Mouse (Mus musculus) liver, postnatal 0 days (tissue): ENCODE results near the gene Gas2.

Source experiments
- CTCF ChIP-seq: sonication (generic); IDR thresholded peaks from 2 replicates; pipeline ENCODE4 v1.5.1; 2016; ENCODE audit warnings: antibody characterized with exemption, low read depth
- EP300 ChIP-seq: IDR thresholded peaks from 2 replicates; pipeline ENCODE4 v1.6.1; 2016; ENCODE audit warnings: antibody characterized with exemption, low read depth, mild to moderate bottlenecking

DNA sequence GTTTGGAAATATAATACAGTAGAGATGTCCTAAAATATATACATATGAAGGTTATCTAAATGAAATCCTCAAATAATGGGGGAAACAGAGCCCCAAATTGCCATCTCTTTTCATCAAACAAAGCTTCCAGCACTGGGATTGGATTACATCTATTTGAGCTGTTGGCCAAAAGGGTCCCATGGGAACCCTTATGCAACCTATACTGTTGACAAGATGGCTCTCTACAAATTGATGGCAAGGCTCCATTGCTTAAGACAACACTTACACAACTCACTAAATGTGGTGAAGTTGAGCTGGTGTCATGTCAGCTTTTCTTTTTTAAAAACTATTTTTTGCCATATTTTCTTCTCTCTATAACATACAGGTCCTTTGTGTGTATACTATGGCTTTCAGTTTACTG, 14.5 kb downstream of the Gas2 start:
- no peak for TF ChIP-seq EP300
- no peak for TF ChIP-seq CTCF
